Mouse (Mus musculus) kidney, postnatal 10 days (tissue): Measurements from ENCODE around the gene Taok3.

Experiments used
- DNase-seq: peaks from one replicate; pipeline ENCODE4 v3.0.0; 2021; ENCODE audit warnings: mixed read lengths

Taok3 gene

DNA sequence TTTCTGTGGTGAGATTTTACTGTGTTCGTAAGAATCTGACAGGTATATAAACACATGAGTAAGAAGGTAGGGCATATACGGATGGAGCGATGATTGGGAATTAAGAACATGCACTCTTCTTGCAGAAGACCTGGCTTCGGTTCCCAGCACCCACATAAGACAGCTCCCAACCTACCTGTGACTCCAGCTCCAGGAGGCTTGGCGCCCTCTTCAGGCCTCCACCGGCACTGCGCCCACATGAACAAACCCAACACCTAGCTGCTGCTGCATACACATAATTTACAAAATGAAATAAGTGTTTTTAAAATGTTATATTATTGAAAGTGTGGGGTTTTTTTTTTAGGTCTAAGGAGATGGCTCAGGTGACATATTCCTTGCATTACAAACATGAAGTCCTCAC lies 65.7 kb downstream of the Taok3 start:
- peak; percentile 24 for DNase-seq

DNA sequence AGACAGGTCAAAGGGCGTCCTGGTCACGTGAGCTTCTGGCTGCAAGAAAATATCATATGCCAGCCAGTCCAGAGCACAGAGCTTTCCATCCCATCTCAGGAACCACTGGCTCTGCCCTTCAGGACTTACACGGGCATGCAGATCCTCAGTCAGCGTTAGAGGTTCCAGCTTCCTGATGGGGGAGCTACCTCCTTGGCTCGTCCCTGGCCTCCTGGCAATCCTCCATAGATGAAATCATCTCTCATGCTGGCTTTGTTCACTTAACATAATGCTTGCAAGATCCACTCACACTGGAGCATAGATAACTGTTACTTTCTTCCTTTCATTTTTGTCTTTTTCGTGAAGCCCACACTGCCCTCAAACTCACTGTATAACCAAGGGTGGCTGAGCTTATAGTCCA lies 72.1 kb downstream of the Taok3 start:
- no peak for DNase-seq

DNA sequence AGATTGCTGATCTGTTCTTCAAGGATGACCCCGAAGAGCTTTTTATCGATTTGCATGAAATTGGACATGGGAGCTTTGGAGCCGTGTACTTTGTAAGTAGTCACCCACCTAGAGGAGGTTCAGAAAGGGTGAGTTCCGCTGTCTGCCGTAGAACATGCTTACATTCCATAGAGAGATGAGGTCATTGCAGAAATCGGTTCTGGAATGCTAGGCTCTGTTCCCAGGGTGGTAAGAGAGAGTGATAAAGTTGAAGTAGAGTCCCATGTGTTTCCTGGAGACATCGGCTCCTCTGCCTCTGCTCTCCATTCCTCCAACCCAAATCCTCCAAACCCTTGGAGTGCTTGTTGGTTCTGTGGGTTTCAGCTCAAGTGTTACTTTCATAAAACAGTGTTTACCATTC lies 73.8 kb downstream of the Taok3 start:
- no peak for DNase-seq

DNA sequence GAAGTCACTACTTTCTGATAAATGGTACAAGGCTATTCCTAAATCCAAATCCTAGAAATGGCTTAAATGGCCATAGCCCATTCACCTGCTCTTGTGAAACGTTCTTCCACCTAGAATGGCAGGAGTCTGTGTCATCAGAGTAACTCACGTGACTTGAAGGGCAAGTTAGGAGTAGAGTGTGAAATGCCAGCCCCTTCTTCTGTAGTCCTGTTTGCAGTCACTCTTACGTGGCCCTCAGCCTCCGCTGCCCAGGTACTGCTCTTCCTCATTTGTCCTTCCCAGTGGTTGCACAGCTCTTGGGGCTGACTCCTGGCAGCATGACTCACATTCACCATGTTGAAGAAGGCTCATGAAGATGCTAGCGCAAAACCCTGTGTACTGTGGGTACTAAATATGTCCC lies 74.7 kb downstream of the Taok3 start:
- DNase-seq, result no peak

DNA sequence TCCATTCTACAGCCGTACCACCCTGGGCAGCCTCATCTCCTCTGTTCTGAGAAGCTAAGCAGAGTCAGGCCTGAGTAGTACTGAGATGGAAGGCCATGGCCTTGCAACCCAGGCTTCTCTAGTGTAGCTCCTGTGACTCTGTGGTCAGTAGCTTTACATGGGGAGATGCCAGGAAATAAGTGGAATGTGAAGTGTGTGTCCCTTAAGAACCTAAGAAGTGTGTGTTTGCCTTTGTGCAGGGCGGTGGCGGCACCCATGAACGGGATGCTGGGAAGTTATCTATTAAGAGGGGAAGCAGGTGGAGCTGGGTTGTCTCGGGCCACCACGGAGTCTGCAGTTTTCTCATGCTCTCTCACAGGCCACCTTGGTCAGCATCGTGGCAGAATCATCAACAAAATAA lies 76.6 kb downstream of the Taok3 start:
- DNase-seq, result no peak

DNA sequence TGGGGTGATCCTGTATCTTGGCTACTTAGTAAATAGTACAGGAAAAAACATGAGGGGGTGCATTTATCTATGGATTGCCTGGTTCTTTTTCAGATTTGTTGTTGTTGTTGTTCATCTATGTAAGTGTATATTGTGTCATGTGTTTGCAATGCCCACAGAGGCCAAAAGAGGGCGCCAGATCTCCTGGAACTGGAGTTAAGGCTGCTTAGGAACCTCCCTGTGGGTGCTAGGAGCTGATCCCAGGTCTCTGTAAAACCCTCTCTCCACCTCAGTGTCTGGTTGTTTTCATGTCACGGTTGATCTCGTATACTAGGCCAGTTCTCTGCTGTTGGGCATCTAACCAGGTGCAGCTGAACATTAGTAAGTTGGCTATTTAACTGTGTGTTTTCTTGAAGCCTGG lies 78.5 kb downstream of the Taok3 start:
- no peak for DNase-seq

DNA sequence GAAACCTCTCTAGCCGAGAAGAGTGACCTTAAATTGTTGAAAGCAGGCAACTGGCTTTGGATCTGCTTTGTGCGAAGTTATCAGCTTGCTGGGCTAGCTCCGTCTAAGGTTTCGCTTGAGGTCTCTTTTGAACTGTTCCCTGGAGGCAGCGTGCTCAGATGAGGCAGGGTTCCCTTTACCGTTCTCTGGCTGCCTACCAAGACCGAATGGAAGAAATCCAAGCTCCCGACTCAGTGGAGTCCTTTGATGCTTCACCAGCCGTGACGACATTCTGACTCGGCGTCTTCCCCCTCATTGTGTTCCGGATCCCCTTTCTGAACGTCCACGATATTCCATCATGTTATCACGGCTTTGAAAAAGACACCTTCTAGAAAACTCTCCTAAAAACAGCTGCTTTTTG lies 87.4 kb downstream of the Taok3 start:
- DNase-seq, result no peak

DNA sequence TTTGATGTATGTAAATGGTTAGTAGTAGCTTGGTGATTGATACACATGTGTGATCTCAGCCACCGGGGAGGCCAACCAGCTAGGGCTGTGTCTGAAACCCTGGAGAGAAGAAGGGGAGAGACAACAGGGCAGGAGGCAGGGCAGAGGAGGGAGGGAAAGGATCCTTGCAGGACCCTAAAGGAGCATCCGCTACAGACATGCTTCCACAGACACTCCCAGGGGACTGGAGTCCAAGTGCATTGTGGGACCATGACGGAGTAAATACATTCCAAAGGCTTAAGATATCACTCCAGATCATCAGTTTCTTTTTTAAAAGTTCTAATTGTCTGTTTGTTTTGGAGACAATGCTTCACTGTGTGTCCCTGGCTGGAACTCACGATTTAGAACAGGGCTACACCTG lies 94.1 kb downstream of the Taok3 start:
- DNase-seq, result peak; percentile 60

DNA sequence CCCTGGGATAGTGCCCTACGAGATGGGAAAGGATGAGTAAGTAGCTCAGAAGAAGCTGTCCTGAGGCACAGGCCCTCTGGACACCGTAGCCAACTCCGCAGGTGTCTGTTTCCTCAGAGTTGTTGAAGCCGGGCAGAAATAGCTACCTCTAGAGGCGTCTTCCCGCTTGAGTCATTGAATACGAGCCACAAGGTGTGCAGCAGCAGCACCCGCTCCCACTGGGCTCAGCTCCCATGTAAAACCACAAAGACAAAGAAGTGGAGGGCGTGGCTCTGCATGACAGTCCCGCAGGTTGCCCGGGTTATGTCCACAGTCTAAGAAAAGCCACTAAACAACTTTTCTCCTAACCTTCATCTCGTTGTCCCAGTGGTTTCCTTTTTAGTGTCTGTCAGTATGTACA lies 111.1 kb downstream of the Taok3 start:
- no peak for DNase-seq

DNA sequence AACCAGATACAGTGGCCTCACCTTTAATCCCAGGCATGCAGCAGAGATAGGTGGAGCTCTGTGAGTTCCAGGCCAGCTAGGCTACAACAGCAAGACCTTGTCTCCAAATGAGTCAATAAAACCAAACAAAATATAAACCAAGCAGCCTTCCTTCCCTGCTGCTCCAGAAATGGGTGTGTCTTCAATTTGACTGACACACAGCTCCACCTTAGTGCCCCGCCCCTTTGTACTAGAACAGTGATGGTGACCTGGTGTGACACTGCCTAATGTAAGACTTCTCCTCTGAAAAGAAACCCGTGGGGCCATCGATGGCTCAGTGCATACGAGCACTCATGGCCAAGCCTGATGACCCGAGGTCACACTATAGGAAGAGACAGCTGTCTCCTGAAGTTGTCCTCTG lies 116.6 kb downstream of the Taok3 start:
- DNase-seq, result no peak

DNA sequence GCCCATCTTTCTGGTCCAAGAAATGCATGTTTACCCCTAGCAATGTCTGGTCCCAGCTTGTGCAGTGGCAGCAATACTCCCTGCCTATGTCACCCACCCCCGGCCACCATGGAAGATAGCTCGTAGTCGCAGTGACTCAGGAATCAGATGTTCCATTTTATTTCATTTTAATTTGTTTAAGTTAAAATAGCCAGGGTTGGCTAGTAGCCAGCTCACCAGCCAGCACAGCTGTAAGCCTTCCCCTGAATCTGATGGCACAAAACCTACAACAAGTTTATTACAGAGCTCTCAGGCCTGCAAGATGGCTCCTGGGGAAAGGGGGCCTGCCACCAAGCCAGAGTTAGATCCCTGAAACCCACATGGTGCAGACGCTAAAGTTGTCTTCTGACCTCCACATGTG lies 119.2 kb downstream of the Taok3 start:
- DNase-seq, result no peak

DNA sequence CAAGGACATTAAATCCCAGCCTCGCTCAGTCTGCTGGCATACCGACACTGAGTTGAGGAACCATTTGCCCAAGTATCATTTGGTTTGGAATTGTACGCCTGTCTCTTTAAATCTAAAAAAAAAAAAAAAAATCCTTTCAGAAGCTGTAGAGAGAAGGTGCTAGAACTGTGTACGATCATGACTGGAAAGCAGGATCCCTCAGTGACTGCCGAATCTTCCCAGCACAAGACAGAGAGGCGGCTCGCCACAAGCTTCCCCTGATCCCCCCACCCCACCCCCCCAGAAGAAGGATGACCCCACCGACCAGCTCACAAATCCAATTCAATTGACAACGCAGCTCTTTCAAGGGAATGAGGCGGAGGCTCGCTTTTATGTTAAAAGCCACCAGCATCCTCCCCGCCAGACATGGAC lies 120.4 kb downstream of the Taok3 start:
- DNase-seq, result peak; percentile 9

DNA sequence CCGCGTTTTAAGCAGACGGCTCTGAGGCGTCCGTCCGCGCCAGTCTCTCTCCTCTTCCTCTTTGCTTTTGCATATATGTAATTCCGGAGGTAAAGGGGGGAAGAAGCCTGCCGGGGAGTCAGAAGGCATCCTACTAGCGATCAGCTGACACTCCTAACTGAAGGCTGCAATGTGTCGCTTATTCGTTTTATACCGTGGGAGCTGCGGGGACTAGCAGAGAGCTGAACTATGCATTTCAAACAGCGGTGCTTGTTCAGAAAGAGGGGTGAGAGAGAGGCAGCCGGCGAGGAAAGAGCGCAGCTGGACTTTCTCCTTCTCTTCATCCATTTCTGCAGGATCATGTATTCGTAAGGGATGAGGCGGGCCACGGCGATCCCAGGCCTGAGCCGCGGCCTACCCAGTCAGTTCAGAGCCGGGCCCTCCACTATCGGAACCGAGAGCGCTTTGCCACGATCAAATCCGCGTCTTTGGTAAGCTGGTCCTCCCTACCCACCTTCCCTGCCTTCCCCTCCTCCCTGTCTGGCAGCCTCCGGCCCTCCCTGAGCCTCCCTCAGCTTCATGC lies 120.9 kb downstream of the Taok3 start:
- peak; percentile 48 for DNase-seq

DNA sequence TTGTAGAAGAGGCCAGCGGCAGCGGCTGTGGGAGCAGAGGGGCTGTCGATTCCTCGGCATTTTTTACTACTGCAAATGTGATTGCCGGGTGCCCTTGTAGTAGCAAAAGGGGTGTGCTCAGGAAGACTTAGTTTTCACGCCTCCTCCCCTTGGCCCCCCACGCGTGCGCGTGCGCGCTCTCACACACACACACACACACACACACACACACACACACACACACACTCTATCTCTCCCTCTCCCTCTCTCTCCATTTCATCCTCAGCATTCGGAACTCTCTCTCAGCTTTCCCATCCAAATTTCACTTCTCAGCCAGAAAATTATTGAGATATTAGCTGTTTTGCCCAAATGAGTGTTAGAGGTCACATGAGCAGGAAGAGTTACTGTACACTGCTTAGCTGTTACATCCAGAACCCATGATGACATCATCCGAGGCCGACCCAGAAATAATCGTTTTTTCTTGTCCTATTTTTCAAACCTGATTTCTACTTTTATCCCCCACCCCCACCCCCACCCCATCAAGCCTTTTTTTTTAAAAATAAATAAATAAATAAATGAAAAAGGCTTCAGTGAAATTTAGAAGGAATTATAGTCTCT lies 122.1 kb downstream of the Taok3 start:
- DNase-seq, result peak; percentile 15

DNA sequence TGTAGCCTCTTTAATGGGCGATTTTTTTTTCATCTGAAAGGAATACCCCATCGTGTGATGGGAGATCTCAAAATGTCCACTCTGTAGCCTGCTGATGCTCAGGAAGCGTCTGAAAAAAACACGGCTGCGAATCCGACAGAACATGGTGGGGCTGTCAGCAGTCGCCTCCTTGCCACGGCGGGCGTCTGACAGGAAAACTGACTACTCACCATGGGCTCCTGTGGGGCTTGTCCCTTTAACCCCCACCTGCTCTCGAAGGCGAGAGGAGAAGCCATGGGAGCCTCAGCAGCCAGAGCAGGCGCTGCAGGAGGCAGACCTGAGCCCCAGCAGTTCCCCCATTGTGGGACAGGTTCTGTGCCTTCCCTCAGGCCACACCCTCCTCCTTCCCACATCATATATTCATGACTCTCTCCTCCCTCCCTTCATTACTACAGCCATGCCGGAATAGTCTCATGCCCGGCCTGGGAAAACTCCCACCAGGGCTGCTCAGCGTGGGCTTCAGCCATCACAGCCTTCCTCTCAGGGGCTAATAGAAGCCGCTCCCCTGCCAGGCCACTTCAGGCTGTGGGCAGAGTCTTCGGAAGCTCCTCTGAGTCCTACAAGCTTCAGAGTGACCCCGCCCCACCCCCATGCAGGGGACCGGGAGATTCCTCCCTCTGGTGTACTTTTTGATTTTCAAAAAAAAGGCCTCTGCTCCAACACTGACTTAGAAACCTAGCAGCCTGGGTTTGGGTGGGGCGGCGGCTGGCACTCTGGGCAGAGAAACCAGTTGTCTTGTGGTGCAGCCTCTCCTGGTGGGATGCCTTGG lies 122.9 kb downstream of the Taok3 start:
- DNase-seq, result no peak

DNA sequence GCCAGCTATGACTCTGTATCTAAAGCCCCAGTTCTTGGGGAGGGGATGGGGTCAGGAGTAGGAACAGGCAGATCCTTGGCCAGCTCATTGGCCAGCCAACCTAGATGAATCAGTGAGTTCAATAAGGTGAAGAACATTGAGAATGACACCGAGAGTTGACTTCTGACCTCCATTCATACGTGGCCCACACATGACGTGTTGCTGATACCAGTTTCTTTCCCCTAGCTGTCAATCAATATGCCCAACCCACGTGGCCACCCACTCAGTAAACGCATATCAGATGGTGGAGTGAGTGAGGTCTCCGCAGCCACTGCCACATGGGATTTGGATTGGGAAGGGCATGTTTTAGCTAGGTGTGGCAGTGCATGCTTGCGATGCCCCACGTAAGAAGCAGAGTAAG lies 125.2 kb downstream of the Taok3 start:
- no peak for DNase-seq

DNA sequence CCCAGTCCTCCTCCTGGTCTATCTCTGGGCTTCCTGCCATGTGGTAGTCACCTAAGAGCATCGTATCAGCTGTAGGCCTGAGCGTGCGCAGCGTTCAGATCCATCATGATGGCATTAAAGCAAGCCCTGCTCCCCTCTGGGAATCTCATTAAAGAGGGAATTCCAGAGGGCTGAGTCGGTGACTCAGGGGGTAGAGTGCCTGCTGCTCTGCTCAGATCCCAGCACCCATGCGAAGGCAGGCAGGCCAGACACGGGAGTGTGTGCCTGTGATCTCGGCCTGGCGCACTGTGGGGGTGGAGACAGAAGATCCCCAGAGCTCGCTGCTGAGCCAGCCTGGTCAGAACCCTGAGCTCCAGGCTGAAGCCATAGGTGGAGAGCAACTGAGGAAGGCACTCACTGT lies 128.4 kb downstream of the Taok3 start:
- no peak for DNase-seq

DNA sequence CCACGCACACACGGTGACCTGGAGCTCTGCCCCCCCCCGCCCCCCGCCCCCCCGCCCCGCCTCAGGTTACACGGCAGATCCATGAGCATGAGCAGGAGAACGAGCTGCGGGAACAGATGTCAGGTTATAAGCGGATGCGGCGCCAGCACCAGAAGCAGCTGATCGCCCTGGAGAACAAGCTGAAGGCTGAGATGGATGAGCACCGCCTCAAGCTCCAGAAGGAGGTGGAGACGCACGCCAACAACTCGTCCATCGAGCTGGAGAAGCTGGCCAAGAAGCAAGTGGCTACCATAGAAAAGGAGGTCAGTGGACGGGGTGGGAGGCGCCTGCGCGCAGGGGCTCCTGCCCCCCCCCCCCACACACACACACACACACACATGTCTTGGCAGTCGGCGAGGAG lies 130.9 kb downstream of the Taok3 start:
- no peak for DNase-seq

DNA sequence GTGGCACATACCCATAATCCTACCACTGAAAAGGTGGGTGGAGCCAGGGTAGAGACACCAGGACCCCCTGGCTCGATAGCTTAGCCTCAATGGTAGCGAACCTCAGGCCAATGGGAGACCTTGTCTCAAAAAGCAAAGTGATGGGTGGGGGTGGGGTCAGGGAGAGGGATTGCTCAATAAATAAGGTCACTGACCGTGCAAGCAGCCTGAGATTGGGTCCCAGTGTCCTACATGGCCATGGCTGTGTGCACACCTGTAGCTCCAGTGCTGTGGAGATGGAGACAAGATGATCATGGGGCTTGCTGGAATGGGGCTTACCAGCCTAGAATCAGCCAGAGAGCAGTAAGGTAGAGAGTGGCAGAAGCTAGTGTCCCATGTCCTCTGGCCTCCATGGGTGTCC lies 131.8 kb downstream of the Taok3 start:
- DNase-seq, result no peak

DNA sequence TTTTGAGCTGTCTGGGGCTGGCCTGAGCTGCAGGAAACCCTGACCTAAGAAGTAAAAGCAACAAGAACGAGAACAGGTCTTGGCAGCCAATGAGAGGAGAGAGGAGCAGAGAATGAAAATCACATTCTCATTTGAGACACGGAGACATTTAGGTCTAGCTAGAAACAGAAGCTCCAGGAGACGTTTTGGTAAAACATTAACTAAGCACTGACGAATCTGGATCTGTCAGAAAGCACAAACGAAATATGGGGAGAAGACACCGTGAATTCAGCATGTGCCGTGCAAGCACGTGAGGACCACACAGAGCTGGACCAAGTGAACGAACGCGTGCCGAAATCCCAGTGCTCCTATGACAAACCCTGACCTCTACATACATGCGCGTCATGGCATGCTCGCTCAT lies 138.3 kb downstream of the Taok3 start:
- no peak for DNase-seq

DNA sequence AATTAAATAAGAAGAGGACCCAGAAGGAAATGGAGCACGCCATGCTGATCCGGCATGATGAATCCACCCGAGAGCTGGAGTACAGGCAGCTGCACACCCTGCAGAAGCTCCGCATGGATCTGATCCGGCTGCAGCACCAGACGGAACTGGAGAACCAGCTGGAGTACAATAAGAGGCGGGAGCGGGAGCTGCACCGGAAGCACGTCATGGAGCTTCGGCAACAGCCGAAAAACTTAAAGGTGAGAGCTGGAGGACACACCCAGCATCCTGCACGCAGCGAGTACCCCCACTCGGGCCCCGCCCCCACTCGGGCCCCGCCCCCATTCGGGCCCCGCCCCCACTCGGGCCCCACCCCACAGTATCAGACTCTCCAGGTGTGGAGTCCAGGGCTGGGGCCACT lies 143.6 kb downstream of the Taok3 start:
- no peak for DNase-seq

DNA sequence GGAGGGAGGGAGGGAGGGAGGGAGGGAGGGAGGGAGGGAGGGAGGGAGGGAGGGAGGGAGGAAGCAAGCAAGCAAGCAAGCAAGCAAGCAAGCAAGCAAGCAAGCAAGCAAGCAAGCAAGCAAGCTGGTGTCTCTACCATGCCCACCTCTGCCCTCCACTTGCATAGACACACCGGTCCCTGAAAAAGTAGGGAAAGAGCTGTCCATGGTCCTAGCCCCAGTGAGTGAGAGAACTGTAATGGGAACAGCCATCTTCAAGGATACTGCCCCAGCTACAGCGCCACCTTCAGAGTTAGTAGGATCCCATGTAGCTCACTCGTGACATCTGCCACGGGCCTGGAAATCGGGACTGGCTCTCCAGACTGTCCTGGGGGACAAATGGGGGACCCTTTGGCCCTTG lies 144.8 kb downstream of the Taok3 start:
- DNase-seq, result peak; percentile 47

DNA sequence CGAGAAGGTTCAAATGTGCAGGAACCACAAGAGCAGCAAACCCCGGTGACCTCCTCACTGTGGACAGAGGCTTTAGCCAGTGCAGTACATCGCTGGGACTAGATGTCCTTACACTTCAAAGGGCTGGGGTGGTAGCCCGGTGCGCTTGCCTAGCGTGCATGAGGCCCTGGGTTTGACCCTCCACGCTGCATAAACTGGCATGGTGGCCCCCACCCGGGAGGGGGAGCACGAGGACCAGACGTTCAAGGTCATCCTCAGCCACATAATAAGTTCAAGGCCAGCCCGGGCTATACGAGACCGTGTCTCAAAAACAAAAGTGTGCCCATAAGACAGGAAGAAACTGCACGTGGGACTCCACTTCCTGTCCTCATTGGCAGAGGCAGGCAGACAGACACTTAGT lies 148.0 kb downstream of the Taok3 start:
- no peak for DNase-seq

DNA sequence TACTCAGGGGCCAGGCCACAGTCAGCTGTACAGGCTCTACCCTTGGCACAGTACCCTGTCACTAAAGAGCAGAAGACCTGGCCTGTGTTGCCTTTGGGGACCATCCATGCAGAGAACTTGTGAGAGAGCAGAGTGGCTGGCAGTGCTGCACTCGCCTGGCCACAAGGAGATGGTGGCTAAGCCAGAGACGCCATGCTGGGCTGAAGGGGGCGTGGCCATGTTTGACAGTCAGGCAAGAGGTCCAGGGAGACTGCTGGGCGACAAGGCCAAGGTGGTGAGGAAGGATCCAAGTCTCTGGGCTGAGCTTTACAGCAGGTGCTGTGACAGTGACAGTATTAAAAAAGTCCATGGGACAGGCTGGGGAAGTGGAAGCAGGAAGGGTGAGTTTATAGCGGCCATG lies 148.8 kb downstream of the Taok3 start:
- no peak for DNase-seq

DNA sequence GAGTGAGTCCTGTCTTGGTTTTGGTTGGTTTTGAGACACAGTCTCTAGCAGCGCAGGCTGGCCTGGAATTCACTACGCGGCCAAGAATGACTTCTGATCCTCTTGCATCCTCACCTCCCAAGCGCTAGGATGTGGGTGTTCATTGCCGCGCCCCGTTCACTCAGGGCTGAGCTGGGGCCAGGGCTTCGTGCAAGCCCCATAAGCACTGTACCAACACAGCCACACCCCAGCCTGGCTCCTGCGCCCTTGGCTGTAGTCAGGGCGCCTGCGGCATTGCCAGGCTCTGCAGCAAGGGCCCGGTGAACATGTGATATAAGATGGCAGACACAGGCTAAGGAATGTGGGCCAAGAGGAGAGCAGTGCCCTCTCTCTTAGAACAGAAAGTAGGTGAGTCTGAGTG lies 149.5 kb downstream of the Taok3 start:
- no peak for DNase-seq
